Mouse (Mus musculus) megakaryocyte, embryonic 14.5 days (primary cell): ENCODE data around the gene Crk. TPM values are rescaled to one million over a fixed set of nuclear protein-coding genes. Genes with fewer than 3 reads are reported as not detected.

Source experiments
- H3K27me3 ChIP-seq: replicated peaks from 2 replicates; pipeline ENCODE3; 2012; ENCODE audit warnings: inconsistent platforms
- H3K36me3 ChIP-seq: replicated peaks from 2 replicates; pipeline ENCODE3; 2012; ENCODE audit warnings: low read length, inconsistent platforms, mixed read lengths
- H3K4me1 ChIP-seq: 2 replicates; pipeline ENCODE4 v1.6.1; 2012; ENCODE audit warnings: inconsistent platforms
- H3K4me3 ChIP-seq: replicated peaks from 2 replicates; pipeline ENCODE3; 2012; ENCODE audit warnings: moderate library complexity, mild to moderate bottlenecking, inconsistent platforms
- H3K9me3 ChIP-seq: 2 replicates; pipeline ENCODE4 v1.6.1; 2012; ENCODE audit warnings: inconsistent platforms
- FLI1 ChIP-seq: IDR thresholded peaks from 2 replicates; pipeline ENCODE4 v1.6.1; 2012; ENCODE audit warnings: low read length, inconsistent platforms, mixed read lengths
- GATA1 ChIP-seq: IDR thresholded peaks from 3 replicates; pipeline ENCODE4 v1.6.1; 2012; ENCODE audit warnings: mixed read lengths, low read length, inconsistent platforms, borderline replicate concordance
- polyA plus RNA-seq: library from polyadenylated mRNA; stranded (reverse); fragments of >175 nt; gene quantifications from 2 replicates; pipeline ENCODE4 v1.2.3, GENCODE M21; 2012; ENCODE audit warnings: low replicate concordance; ENCODE audit not compliant: insufficient read depth

The Crk gene
- polyA plus RNA-seq, 1 experiment: 62.5 TPM

GRCm38 (mm10) chr11:75655621-75656545 is 23.2 kb upstream of the Crk start:
- H3K9me3 ChIP-seq: no peaks in the 10 kb centered on the region
- TF ChIP-seq GATA1 (no peak), FLI1 (no peak)
- peaks cover 40% of the 10 kb centered on the region for H3K36me3 ChIP-seq
- H3K4me3 ChIP-seq: peak overlapping the region; percentile 94
- peaks cover 83% of the 10 kb centered on the region for H3K4me1 ChIP-seq
- H3K27me3 ChIP-seq: no peaks in the 10 kb centered on the region

- Histone ChIP-seq H3K36me3 (peaks cover 51% of the 10 kb centered on the region), H3K4me1 (peaks cover 84% of the 10 kb centered on the region), H3K9me3 (no peaks in the 10 kb centered on the region), H3K27me3 (no peaks in the 10 kb centered on the region), H3K4me3 (peak overlapping the region; percentile 94)
- no peak for TF ChIP-seq FLI1
- no peak for TF ChIP-seq GATA1
These were observed 22.2 kb upstream of the Crk start for GRCm38 (mm10) chr11:75656621-75657590.

GRCm38 (mm10) chr11:75657841-75658240 is 21.2 kb upstream of the Crk start:
- no peaks in the 10 kb centered on the region for H3K9me3 ChIP-seq
- H3K4me1 ChIP-seq: peaks cover 78% of the 10 kb centered on the region
- H3K4me3 ChIP-seq: no peak overlapping the region
- no peaks in the 10 kb centered on the region for H3K27me3 ChIP-seq
- H3K36me3 ChIP-seq: peaks cover 60% of the 10 kb centered on the region
- TF ChIP-seq FLI1: no peak
- TF ChIP-seq GATA1: no peak

GRCm38 (mm10) chr11:75658311-75658710 is 20.7 kb upstream of the Crk start:
- Histone ChIP-seq H3K4me3 (no peak overlapping the region), H3K27me3 (no peaks in the 10 kb centered on the region), H3K4me1 (peaks cover 73% of the 10 kb centered on the region), H3K36me3 (peaks cover 63% of the 10 kb centered on the region), H3K9me3 (no peaks in the 10 kb centered on the region)
- no peak for TF ChIP-seq FLI1
- TF ChIP-seq GATA1: no peak

- Histone ChIP-seq H3K36me3 (peaks cover 69% of the 10 kb centered on the region), H3K4me3 (peak overlapping the region; percentile 42), H3K27me3 (no peaks in the 10 kb centered on the region), H3K4me1 (peaks cover 64% of the 10 kb centered on the region), H3K9me3 (no peaks in the 10 kb centered on the region)
- TF ChIP-seq GATA1: no peak
- no peak for TF ChIP-seq FLI1
These were observed 19.9 kb upstream of the Crk start for GRCm38 (mm10) chr11:75658996-75659750.

GRCm38 (mm10) chr11:75660081-75660590 is 18.9 kb upstream of the Crk start:
- H3K27me3 ChIP-seq: no peaks in the 10 kb centered on the region
- TF ChIP-seq FLI1 (no peak), GATA1 (no peak)
- H3K36me3 ChIP-seq: peaks cover 76% of the 10 kb centered on the region
- H3K9me3 ChIP-seq: no peaks in the 10 kb centered on the region
- H3K4me3 ChIP-seq: no peak overlapping the region
- H3K4me1 ChIP-seq: peaks cover 56% of the 10 kb centered on the region

- H3K4me3 ChIP-seq: no peak overlapping the region
- peaks cover 86% of the 10 kb centered on the region for H3K36me3 ChIP-seq
- TF ChIP-seq FLI1: no peak
- TF ChIP-seq GATA1: no peak
- no peaks in the 10 kb centered on the region for H3K27me3 ChIP-seq
- H3K4me1 ChIP-seq: peaks cover 55% of the 10 kb centered on the region
- no peaks in the 10 kb centered on the region for H3K9me3 ChIP-seq
These were observed 17.9 kb upstream of the Crk start for GRCm38 (mm10) chr11:75660941-75661800.

GRCm38 (mm10) chr11:75662131-75662530 is 16.9 kb upstream of the Crk start:
- peaks cover 55% of the 10 kb centered on the region for H3K4me1 ChIP-seq
- H3K4me3 ChIP-seq: peak overlapping the region; percentile 30
- peaks cover 93% of the 10 kb centered on the region for H3K36me3 ChIP-seq
- H3K9me3 ChIP-seq: no peaks in the 10 kb centered on the region
- TF ChIP-seq FLI1: no peak
- TF ChIP-seq GATA1: no peak
- no peaks in the 10 kb centered on the region for H3K27me3 ChIP-seq
